Mouse (Mus musculus) neural tube, embryonic 15.5 days (tissue): Measurements from ENCODE around the gene Arhgap8. TPM values are rescaled to one million over a fixed set of nuclear protein-coding genes. Genes with fewer than 3 reads are reported as not detected.
A peak's percentile ranks its signal among the peaks of the same experiment; 100 is the strongest.
"Not testable (repeated sequence)": the region's sequence is repeated elsewhere in the genome, so short reads cannot be mapped to it uniquely, and the experiment has no call there.

Experiments
- ATAC-seq: fragments of 200-750 bp; cut with Nextera tagmentation; 2 replicates; pipeline ENCODE4 v1.8.0; 2017; ENCODE audit warnings: mild to moderate bottlenecking, moderate TSS enrichment, moderate library complexity; ENCODE audit not compliant: low FRiP score
- H3K27ac ChIP-seq: fragments of 300-500 bp; sonication (generic); replicated peaks from 2 replicates; pipeline ENCODE4 v1.5.1; 2015; ENCODE audit warnings: mild to moderate bottlenecking, inconsistent platforms
- H3K27me3 ChIP-seq: fragments of 300-500 bp; sonication (generic); replicated peaks from 2 replicates; pipeline ENCODE4 v1.6.1; 2015; ENCODE audit warnings: inconsistent platforms
- H3K36me3 ChIP-seq: fragments of 300-500 bp; sonication (generic); 2 replicates; pipeline ENCODE4 v1.6.1; 2015; ENCODE audit warnings: inconsistent platforms
- H3K4me1 ChIP-seq: fragments of 300-500 bp; sonication (generic); 2 replicates; pipeline ENCODE4 v1.6.1; 2015; ENCODE audit warnings: inconsistent platforms
- H3K4me2 ChIP-seq: fragments of 300-500 bp; sonication (generic); 2 replicates; pipeline ENCODE4 v1.6.1; 2015; ENCODE audit warnings: inconsistent platforms, mild to moderate bottlenecking, moderate library complexity
- H3K4me3 ChIP-seq: fragments of 300-500 bp; sonication (generic); replicated peaks from 2 replicates; pipeline ENCODE4 v1.5.1; 2015; ENCODE audit warnings: mild to moderate bottlenecking, inconsistent platforms
- H3K9ac ChIP-seq: fragments of 300-500 bp; sonication (generic); replicated peaks from 2 replicates; pipeline ENCODE4 v1.6.1; 2015; ENCODE audit warnings: mild to moderate bottlenecking, inconsistent platforms
- H3K9me3 ChIP-seq: fragments of 300-500 bp; sonication (generic); replicated peaks from 2 replicates; pipeline ENCODE4 v1.6.1; 2016; ENCODE audit warnings: inconsistent platforms
- WGBS: fragments of 180-500 bp; shearing (Covaris S2); methylation state at CpG from one replicate; pipeline ENCODE4 v1.1.7; 2015; ENCODE audit warnings: mixed read lengths; 5-methylcytosine and 5-hydroxymethylcytosine counted together
- polyA plus RNA-seq: library from polyadenylated mRNA; unstranded; fragments of >200 nt; fragmentation: Nextera tagmentation; extraction: Ambion mirVana; gene quantifications from 2 replicates; pipeline ENCODE4 v1.2.1, GENCODE M21; 2015

The Arhgap8 gene
- polyA plus RNA-seq, 1 experiment from 2014 or later: 2.0 TPM

- H3K4me3 ChIP-seq: no peak overlapping the region
- H3K27me3 ChIP-seq: peaks cover 27% of the 10 kb centered on the region
- H3K36me3 ChIP-seq: no peaks in the 10 kb centered on the region
- no peak overlapping the region for H3K9ac ChIP-seq
- no peaks in the 10 kb centered on the region for H3K9me3 ChIP-seq
- peaks cover 22% of the 10 kb centered on the region for H3K4me1 ChIP-seq
- H3K27ac ChIP-seq: no peak overlapping the region
- 72% methylated on average over 3 of the region's 3 CpGs for WGBS
- ATAC-seq: no peak
- no peak overlapping the region for H3K4me2 ChIP-seq
Measured at GRCm38 (mm10) chr15:84718785-84719184, 1.1 kb upstream of the Arhgap8 start.

DNA sequence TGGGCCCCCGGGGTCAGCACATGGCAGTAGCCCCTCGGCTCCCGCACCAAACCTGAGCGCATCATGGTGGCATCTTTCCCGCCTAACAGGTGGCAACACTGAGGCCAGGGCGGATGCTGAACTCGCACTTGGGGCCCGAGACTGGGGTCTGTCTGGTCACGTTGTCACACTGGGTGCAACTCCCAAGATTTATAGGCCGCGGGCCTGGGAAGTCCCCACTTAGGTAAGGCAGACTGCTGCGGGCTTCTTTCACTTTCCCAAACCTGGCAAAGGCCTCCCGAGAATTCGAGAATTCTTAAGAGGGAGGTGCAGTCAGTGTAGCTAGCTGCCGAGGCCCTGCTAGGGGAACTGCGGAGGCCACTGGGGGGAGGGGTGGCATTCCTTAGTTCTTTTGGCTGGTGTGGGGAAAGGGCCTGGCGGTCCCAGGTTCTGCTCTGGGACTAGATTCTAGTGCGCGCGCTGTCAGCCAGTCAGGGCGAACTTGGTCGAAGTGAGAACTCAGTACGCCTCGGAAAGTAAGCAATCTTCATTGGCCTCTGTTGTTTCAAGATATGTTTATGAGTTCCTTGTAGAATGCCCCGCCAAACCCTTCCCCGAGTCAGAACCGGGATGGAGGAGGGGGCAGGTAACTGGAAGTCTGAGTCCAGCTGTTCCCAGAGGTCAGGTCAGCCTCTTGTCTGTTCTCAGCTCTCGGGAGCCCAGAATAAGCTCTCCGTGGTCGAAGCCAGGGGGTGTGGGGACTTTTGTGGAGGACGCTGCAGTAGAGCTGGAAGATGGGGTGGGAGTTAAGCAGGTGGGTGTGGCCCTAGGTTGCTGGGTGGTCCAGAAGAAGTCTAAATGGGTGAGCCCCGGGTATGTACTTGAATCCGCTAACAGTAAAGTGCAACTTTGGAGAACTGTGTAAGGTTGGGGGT is 696 bp downstream of the Arhgap8 start:
- Histone ChIP-seq H3K4me2 (peak overlapping the region; percentile 48), H3K9ac (no peak overlapping the region), H3K27ac (no peak overlapping the region), H3K9me3 (no peaks in the 10 kb centered on the region), H3K4me3 (peak overlapping the region; percentile 13; the same call in 1 of the 2 replicates), H3K4me1 (peaks cover 10% of the 10 kb centered on the region), H3K27me3 (peaks cover 27% of the 10 kb centered on the region), H3K36me3 (no peaks in the 10 kb centered on the region)
- no peak for ATAC-seq
- WGBS: 6% methylated on average over 33 of the region's 33 CpGs

DNA sequence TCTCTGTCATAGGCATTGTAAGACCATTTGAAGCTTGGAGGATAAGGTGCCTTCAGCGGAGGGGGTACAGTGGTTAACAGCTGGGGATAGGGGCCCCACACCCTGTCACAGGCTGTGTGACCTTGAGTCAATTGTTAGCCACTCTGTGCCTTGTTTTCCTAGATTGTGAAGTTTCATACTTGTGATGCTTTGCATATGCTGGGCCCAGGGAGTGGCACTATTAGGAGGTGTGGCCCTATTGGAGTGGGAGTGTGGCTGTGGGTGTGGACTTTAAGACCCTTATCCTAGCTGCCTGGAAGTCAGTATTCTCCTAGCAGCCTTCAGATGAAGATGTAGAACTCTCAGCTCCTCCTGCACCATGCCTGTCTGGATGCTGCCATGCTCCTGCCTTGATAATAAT is 3.8 kb downstream of the Arhgap8 start:
- H3K4me3 ChIP-seq, H3K9me3 ChIP-seq, H3K36me3 ChIP-seq, H3K27ac ChIP-seq, ATAC-seq, H3K9ac ChIP-seq, H3K4me2 ChIP-seq: not testable (repeated sequence)
- peaks cover 22% of the 10 kb centered on the region for H3K4me1 ChIP-seq
- H3K27me3 ChIP-seq: peaks cover 27% of the 10 kb centered on the region
- WGBS: 95% methylated on average over 1 of the region's 1 CpGs

DNA sequence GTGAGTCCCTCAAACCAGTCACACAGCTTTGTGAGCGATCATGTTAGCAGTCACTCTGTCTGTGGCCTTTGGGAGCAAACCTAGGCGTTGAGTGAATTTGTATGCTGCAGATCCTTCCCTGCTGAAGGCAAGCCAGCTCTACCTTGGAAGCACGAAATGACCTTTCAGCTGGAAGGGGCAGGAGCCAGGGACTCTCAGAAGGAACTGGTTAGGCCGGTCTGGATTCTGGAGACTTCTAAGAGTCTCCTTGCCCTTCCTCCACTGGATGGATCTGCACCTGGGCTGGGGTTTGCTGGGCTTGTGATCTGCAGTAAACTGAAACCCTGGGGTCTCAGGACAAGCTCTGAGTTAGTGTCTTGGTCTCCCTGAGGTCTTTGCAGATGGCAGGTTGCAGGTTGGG is 4.3 kb downstream of the Arhgap8 start:
- no peak overlapping the region for H3K4me3 ChIP-seq
- ATAC-seq: no peak
- no peak overlapping the region for H3K9ac ChIP-seq
- no peaks in the 10 kb centered on the region for H3K9me3 ChIP-seq
- no peak overlapping the region for H3K27ac ChIP-seq
- H3K4me1 ChIP-seq: peaks cover 25% of the 10 kb centered on the region
- no peaks in the 10 kb centered on the region for H3K36me3 ChIP-seq
- H3K27me3 ChIP-seq: peaks cover 25% of the 10 kb centered on the region
- 77% methylated on average over 4 of the region's 4 CpGs for WGBS
- no peak overlapping the region for H3K4me2 ChIP-seq

DNA sequence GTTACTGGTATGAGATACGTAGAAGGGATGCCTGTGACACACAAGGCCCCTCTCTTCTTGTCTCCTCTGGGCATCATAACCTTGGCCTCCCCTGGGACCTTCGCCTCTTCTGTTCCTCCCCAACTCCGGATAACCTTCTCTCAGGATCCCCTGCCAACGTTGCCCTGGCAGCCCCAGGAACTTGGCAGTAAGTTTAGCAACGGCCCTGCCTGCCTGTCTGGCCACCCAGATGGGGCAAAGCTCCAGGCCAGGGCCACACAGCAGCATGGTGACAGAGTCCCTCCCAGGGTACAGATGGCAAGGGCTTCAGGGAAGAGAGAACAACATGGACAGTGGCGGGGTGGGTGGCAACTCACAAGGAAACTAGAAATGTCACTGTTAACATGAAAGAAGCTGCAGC is 9.8 kb downstream of the Arhgap8 start:
- H3K9me3 ChIP-seq: no peaks in the 10 kb centered on the region
- no peaks in the 10 kb centered on the region for H3K36me3 ChIP-seq
- peak overlapping the region; percentile 43 for H3K27ac ChIP-seq
- H3K4me1 ChIP-seq: peaks cover 34% of the 10 kb centered on the region
- H3K4me2 ChIP-seq: no peak overlapping the region
- no peak overlapping the region for H3K9ac ChIP-seq
- 58% methylated on average over 6 of the region's 6 CpGs for WGBS
- ATAC-seq: peak; percentile 35; the same call in 1 of the 2 replicates
- H3K27me3 ChIP-seq: no peaks in the 10 kb centered on the region
- no peak overlapping the region for H3K4me3 ChIP-seq

DNA sequence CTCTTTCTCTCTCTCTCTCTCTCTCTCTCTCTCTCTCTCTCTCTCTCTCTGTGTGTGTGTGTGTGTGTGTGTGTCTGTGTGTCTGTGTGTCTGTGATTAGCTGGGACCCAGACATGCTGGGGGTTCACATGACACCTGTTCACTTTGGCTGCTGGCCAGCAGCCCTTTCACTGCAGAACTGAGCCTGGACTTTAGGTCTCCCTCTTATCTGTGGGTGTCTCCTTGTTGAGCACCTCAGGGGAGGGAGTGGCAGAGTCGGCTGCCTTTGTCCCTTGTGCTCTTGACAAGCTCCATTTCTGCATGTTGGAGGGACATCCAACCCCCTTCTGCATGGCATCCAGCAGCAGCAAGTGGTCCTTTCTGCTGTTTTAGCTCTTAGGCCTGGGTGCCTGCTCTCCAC is 11.0 kb downstream of the Arhgap8 start:
- ATAC-seq: no peak
- no peak overlapping the region for H3K4me3 ChIP-seq
- H3K27me3 ChIP-seq: no peaks in the 10 kb centered on the region
- H3K9ac ChIP-seq: no peak overlapping the region
- peaks cover 34% of the 10 kb centered on the region for H3K4me1 ChIP-seq
- no peaks in the 10 kb centered on the region for H3K9me3 ChIP-seq
- H3K36me3 ChIP-seq: no peaks in the 10 kb centered on the region
- H3K27ac ChIP-seq: peak overlapping the region; percentile 63
- no peak overlapping the region for H3K4me2 ChIP-seq
- 56% methylated on average over 1 of the region's 1 CpGs for WGBS

DNA sequence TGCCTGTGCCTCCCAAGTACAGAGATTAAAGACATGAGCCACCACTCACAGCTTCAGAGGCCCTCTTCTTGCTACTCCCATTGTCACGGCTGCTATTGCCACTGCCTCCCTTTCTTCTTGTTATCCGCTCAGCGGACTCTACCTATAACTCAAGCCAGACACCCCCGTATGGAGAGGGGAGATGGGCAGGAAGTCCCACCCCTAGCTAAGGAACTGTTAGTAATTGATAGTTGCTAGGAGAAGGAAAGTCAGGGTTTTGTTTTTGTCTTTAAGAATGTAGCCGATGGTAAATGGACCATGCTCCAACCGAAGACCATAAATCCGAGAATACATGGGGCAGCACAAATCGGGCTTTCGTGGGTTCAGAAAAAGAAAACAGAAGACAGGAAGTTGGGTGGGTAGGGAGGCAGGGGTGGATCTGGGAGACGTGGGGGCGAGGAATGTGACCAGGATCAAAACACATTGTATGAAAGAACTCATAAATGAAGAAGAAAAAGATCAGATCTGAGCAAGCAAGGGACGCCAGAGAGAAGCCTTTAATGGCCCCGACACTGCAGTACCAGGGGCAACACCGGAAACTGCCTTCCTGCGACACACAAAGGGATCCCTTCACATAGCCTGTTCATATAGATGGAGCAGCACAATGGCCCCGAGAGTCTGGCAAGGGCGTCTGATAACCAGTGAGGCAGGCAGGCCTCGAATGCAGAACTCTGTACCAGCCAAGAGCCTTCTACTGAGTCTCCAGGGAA is 12.0 kb downstream of the Arhgap8 start:
- Histone ChIP-seq H3K27ac (peak overlapping the region; percentile 63), H3K4me1 (peaks cover 43% of the 10 kb centered on the region), H3K4me2 (no peak overlapping the region; the same call in 1 of the 2 replicates)

GRCm38 (mm10) chr15:84732425-84732749 is 12.5 kb downstream of the Arhgap8 start:
- Histone ChIP-seq H3K4me2 (no peak overlapping the region; the same call in 1 of the 2 replicates), H3K9ac (no peak overlapping the region), H3K27ac (peak overlapping the region; percentile 63), H3K9me3 (no peaks in the 10 kb centered on the region), H3K27me3 (no peaks in the 10 kb centered on the region), H3K4me1 (peaks cover 47% of the 10 kb centered on the region), H3K4me3 (no peak overlapping the region), H3K36me3 (no peaks in the 10 kb centered on the region)
- WGBS: 34% methylated on average over 4 of the region's 4 CpGs
- ATAC-seq: no peak

More for the DNA sequence above, 12.0 kb downstream of the Arhgap8 start:
- Histone ChIP-seq H3K9me3 (no peaks in the 10 kb centered on the region), H3K9ac (no peak overlapping the region), H3K36me3 (no peaks in the 10 kb centered on the region), H3K27me3 (no peaks in the 10 kb centered on the region), H3K4me3 (no peak overlapping the region)
- 12% methylated on average over 18 of the region's 18 CpGs for WGBS
- ATAC-seq: 0 out of 2 replicates have a peak, but pooled peaks have one; percentile 34

GRCm38 (mm10) chr15:84736346-84736993 is 16.6 kb downstream of the Arhgap8 start:
- Histone ChIP-seq H3K4me3 (no peak overlapping the region), H3K4me2 (peak overlapping the region; percentile 30), H3K9ac (no peak overlapping the region), H3K9me3 (0 out of 2 replicates have a peak, but pooled peaks cover 3% of the 10 kb centered on the region), H3K27ac (peak overlapping the region; percentile 70), H3K4me1 (peaks cover 26% of the 10 kb centered on the region), H3K27me3 (no peaks in the 10 kb centered on the region), H3K36me3 (no peaks in the 10 kb centered on the region)
- peak; percentile 75 for ATAC-seq
- 18% methylated on average over 11 of the region's 11 CpGs for WGBS

GRCm38 (mm10) chr15:84736994-84737346 is 17.1 kb downstream of the Arhgap8 start:
- 22% methylated on average over 3 of the region's 4 CpGs for WGBS
- no peaks in the 10 kb centered on the region for H3K36me3 ChIP-seq
- H3K4me2 ChIP-seq: no peak overlapping the region
- 0 out of 2 replicates have a peak, but pooled peaks cover 3% of the 10 kb centered on the region for H3K9me3 ChIP-seq
- 0 out of 2 replicates have a peak, but pooled peaks have one; percentile 44 for ATAC-seq
- no peak overlapping the region for H3K9ac ChIP-seq
- peaks cover 21% of the 10 kb centered on the region for H3K4me1 ChIP-seq
- no peak overlapping the region for H3K4me3 ChIP-seq
- no peaks in the 10 kb centered on the region for H3K27me3 ChIP-seq
- H3K27ac ChIP-seq: peak overlapping the region; percentile 70; the same call in 1 of the 2 replicates

DNA sequence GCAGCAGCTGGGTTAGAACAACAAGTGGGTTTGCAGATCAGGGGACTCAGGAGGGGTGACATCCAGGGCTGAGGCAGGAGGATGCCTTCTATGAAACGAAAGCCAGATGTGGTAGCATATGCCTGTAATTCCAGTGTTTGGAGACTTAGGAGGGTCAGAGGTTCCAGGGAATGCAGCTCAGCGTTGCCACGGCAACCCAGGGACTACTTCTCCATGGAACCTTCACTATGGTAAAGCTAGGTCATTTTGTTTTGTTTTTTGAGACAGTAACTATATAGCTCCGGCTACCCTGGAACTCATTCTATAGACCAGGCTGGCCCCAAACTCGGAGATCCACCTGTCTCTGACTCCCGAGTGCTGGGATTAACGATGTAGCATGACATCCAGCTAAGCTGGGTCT is 18.4 kb downstream of the Arhgap8 start:
- Histone ChIP-seq H3K4me3 (no peak overlapping the region), H3K4me2 (no peak overlapping the region), H3K36me3 (no peaks in the 10 kb centered on the region), H3K27ac (no peak overlapping the region), H3K9ac (no peak overlapping the region), H3K27me3 (no peaks in the 10 kb centered on the region), H3K4me1 (peaks cover 13% of the 10 kb centered on the region), H3K9me3 (0 out of 2 replicates have a peak, but pooled peaks cover 3% of the 10 kb centered on the region)
- ATAC-seq: no peak
- WGBS: 85% methylated on average over 7 of the region's 7 CpGs
